Mouse (Mus musculus) cerebellum, adult (tissue): ENCODE data around the gene Olfr399.

ENCODE experiments used
- ATAC-seq: cut with Nextera tagmentation; 2 replicates; pipeline ENCODE4 v1.9.2; 2017; ENCODE audit warnings: mild to moderate bottlenecking, moderate library complexity, mixed read lengths; ENCODE audit not compliant: insufficient number of reproducible peaks, low FRiP score, low TSS enrichment

Olfr399 gene

DNA sequence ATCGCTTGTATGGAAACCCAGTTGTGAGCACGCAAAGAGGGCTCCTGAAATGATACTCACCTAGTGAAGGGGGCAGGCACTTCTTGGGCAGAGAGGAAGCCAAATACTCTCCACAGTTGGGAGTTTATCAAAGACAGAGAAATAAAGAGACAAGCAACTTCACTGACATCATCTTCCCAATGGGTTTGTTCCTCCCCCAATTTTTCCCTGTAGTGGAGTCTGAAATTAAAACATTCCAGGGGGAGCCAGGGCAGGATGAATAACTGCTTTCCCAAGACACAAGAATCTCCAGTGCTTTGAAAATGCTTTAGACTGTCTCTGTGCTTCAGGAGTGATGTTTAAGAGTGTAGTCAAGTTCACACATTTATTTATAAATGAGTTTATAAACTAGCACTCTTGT is at the start of gene Olfr399, which contains the start of gene Olfr139:
Gene Olfr399, minus strand, starts transcription at position 165 of the 400 bp plus-strand sequence.
Gene Olfr139, minus strand, starts transcription at position 101 of the 400 bp plus-strand sequence.
- no peak for ATAC-seq

DNA sequence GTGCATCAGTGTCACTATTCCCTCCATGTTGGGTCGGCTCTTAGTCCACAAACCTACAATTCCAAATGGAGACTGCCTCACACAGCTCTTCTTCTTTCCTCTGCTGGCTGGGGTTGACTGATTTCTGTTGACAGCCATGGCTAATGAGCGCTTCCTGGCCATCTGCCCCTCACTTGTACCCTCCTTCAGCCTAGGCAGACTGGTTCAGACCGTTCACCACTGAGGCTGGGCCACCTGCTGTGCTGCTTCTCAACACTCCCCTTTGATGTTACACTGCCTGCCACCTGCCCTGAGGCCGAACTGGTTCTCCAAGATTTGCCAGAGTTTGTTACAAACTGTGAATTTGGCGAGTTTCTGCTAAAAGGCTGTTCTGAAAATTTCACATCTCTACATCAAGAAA is 48.7 kb upstream of the Olfr399 start:
- ATAC-seq: no peak

DNA sequence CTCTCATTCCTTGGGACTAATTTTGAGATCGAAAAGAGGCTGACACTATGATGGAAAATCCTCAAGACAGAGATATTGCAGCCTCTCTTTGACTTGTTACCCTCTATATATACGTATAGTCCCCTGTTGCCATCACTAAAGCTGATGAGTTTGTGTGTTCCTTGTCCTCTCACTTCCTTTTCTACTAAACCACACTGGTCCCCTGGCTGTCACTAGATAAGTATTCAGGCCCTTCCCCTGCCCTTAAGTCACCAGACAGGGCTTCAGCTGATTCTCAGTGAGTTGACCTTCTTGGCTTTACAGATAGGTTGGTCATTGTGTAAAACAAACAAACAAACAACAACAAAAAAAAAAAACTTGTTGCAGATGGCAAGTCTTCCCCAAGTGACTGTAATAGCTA is 45.1 kb upstream of the Olfr399 start:
- ATAC-seq: no peak

DNA sequence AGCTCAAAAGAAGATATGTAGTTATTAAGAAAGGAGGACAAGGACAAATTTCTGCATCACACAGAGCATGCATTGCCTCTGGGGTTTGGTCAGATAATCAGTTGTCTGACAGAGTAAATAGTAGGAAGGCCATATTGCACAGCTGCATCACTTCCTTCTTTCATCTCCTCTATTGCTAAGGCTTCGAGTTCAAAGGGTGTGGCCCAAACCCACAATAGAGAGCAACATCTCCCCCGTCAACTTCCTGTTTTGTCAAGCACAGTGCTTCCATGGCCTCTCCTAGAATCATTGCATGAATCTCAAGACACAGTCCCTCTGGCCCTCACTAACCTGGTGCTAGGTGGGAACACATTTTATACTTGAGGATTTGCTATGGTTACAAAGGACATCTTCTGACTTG is 44.3 kb upstream of the Olfr399 start:
- ATAC-seq: no peak

DNA sequence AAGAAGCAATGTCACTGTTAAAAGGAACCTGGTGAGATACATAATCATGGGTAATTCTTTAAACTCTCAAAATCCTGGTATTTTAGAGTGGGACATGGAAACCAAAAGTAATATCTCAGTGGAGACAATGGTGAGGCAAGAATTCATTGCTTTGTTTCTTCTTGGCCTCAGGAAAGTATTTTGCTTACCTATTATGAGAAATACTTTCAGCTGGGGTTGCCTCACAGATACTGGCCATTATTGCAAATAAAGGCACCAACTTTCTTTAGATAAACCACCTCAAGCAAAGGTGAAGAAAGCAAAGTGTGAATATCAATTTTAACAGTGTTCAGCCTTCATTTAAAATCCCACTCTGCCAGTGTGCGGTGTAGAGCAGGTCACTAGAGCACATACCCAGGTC is 13.2 kb upstream of the Olfr399 start, which contains the start of gene Zfp616:
Gene Zfp616, plus strand, starts transcription at position 301 of the 400 bp plus-strand sequence.
- no peak for ATAC-seq

DNA sequence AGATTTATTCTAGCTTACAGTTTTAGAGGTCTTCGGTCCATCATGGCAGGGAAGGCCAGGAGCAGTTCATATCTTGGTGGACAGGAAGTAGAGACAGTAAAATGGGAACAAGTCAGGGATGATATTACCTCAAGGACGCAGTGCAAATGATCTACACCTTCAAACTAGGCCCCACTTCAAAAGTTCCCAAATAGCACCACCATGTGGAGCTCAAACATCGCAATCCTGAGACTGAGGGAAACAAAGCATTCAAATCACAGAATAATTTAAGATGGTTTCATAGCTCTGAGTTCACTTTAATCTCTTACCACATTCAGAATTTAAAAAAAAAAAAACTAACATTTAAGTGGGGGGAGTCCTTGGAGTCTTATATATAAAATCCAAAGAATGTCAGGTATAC is 5.1 kb downstream of the Olfr399 start:
- no peak for ATAC-seq
